Mouse (Mus musculus) ES-E14 (cell line): Measurements from ENCODE around the gene Dab2ip.

Experiments used
- ZC3H11A ChIP-seq: IDR thresholded peaks from 2 replicates; pipeline ENCODE4 v1.6.1; 2012; ENCODE audit warnings: low read depth, mild to moderate bottlenecking, inconsistent platforms, low read length, borderline replicate concordance
- ZNF384 ChIP-seq: IDR thresholded peaks from 2 replicates; pipeline ENCODE4 v1.6.1; 2012; ENCODE audit warnings: low read depth, low read length, inconsistent platforms

DNA sequence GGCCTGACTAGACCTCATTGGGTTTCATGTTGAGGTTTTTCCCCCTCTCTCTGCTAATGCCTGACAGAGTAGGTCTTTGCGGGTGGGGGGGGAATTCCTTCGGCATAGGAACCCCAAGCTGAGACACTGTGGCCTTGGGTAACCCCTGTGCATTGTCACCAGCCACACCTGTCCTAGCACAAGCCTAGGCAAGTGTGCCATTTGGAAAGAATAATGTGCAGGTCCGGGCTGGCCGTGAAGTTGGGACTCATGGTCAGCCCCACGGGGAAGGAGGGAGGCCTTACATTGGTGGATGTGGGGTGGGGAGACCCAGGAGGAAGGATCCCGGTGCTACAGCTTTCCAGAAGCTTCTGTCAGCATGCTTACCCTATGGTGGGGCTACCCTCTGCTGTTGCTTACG is 50.8 kb downstream of the Dab2ip start:
- TF ChIP-seq ZNF384 (no peak), ZC3H11A (no peak)
